Mouse (Mus musculus) spleen, adult 2 months (tissue): ENCODE data around the gene Nobox.

Experiments used
- CTCF ChIP-seq: fragments of 200-500 bp; IDR thresholded peaks from 2 replicates; pipeline ENCODE4 v1.5.1; 2011; ENCODE audit warnings: mild to moderate bottlenecking, inconsistent platforms; ENCODE audit not compliant: insufficient read depth, insufficient read length, insufficient replicate concordance; ENCODE audit errors: extremely low read depth
- POLR2A ChIP-seq: fragments of 200-500 bp; IDR thresholded peaks from 2 replicates; pipeline ENCODE4 v1.6.1; 2011; ENCODE audit warnings: low read depth, low read length, inconsistent platforms

- no peak for TF ChIP-seq POLR2A
- TF ChIP-seq CTCF, result no peak
Observed at GRCm38 (mm10) chr6:43296798-43297507, 12.4 kb downstream of the Nobox start.
